In genomic region chr5:37051374-37052100, GRCm38 (mm10) we compare ENCODE assay signal across 14 mouse cellular contexts. TPM values are rescaled to one million over a fixed set of nuclear protein-coding genes. Genes with fewer than 3 reads are reported as not detected.
DNase-seq lines count a peak whose midpoint lies in the region; ATAC-seq lines count a peak whose summit lies in the region.
"Had no signal": no experiment of that assay in that cellular context is flagged by ENCODE, and none has a peak within 500 bp of the region (broad histone marks: within the 10 kb centered on the region; RNA-seq: fewer than 3 reads in every experiment).

No protein-coding gene starts in this region.

- peak; percentile 5 for ATAC-seq in granulocyte monocyte progenitor cell, adult 5-6 weeks (replicated peaks; ENCODE audit: poor library complexity, severe bottlenecking)
- ATAC-seq in monocyte, adult 5-6 weeks (replicated peaks; ENCODE audit: insufficient number of reproducible peaks, low FRiP score, low TSS enrichment, poor library complexity, severe bottlenecking): no peak

- DNase-seq in 416B (ENCODE audit: low read depth) (peak; percentile 60), A20 (ENCODE audit: low read depth, low spot score) (peak; percentile 51)
- DNase-seq in left cerebral cortex, adult 11 months (ENCODE audit: low spot score): no peak
- DNase-seq in urinary bladder, postnatal 25 days (ENCODE audit: low spot score): no peak
- DNase-seq: cerebellum, adult 9-10 months; heart, adult 11 months; heart, postnatal 36 days had no signal

- peaks cover 2% of the 10 kb centered on the region for H3K27me3 ChIP-seq in megakaryocyte, embryonic 14.5 days (replicated peaks)
- H3K27me3 ChIP-seq: embryonic facial prominence, embryonic 15.5 days; kidney, embryonic 15.5 days; neural tube, embryonic 12.5 days had no signal

- no peaks in the 10 kb centered on the region for H3K36me3 ChIP-seq in megakaryocyte, embryonic 14.5 days (replicated peaks; ENCODE audit: low read length)
- H3K36me3 ChIP-seq: embryonic facial prominence, embryonic 15.5 days; kidney, embryonic 15.5 days; midbrain, embryonic 10.5 days; neural tube, embryonic 12.5 days had no signal

- H3K4me3 ChIP-seq in megakaryocyte, embryonic 14.5 days (replicated peaks): peak overlapping the region; percentile 83
- H3K4me3 ChIP-seq: embryonic facial prominence, embryonic 15.5 days; kidney, embryonic 15.5 days; midbrain, embryonic 10.5 days; neural tube, embryonic 12.5 days had no signal

- H3K9me3 ChIP-seq in megakaryocyte, embryonic 14.5 days: no peaks in the 10 kb centered on the region
- H3K9me3 ChIP-seq: embryonic facial prominence, embryonic 15.5 days; kidney, embryonic 15.5 days; midbrain, embryonic 10.5 days; neural tube, embryonic 12.5 days had no signal

- H3K4me1 ChIP-seq in megakaryocyte, embryonic 14.5 days: peaks cover 45% of the 10 kb centered on the region
- H3K4me1 ChIP-seq: embryonic facial prominence, embryonic 15.5 days; neural tube, embryonic 12.5 days had no signal

RNA-seq across cellular contexts. Expression of gene Gm1043, which starts 33.6 kb away (rescaled TPM):
- total RNA-seq in granulocyte monocyte progenitor cell, adult 5-6 weeks (2014; fragmentation: Nextera tagmentation): not detected in 2 replicates
- total RNA-seq in granulocyte monocyte progenitor cell, adult 5-6 weeks (2017): not detected in 2 replicates
- polyA plus RNA-seq in megakaryocyte, embryonic 14.5 days (2012; ENCODE audit: insufficient read depth, low replicate concordance): not detected in 2 replicates
- total RNA-seq in monocyte, adult 5-6 weeks (2017): 0.43 to 7.4 TPM (median 1.8 TPM) in 3 replicates
- total RNA-seq: heart, postnatal 36 days had no signal
- polyA plus RNA-seq: kidney, embryonic 15.5 days had no signal

Comparison
In these comparisons a context has a peak if more than half of its experiments do, and no peak if none do; other contexts are left out.
1. DNase-seq: peak in 416B (single experiment) and A20 (single experiment); none in left cerebral cortex, adult 11 months (single experiment) and urinary bladder, postnatal 25 days (single experiment).